Mouse (Mus musculus) embryonic facial prominence, embryonic 12.5 days (tissue): Measurements from ENCODE around the gene Tedc2. TPM values are rescaled to one million over a fixed set of nuclear protein-coding genes. Genes with fewer than 3 reads are reported as not detected.

Source experiments
- ATAC-seq: fragments of 200-750 bp; cut with Nextera tagmentation; 2 replicates; pipeline ENCODE4 v1.8.0; 2017; ENCODE audit not compliant: insufficient number of reproducible peaks, insufficient read depth, low FRiP score, low TSS enrichment
- H3K27ac ChIP-seq: fragments of 300-500 bp; sonication (generic); 2 replicates; pipeline ENCODE4 v1.5.1; 2016; ENCODE audit warnings: mild to moderate bottlenecking
- H3K27me3 ChIP-seq: fragments of 300-500 bp; sonication (generic); 2 replicates; pipeline ENCODE4 v1.6.1; 2016; ENCODE audit warnings: mild to moderate bottlenecking, moderate library complexity
- H3K36me3 ChIP-seq: fragments of 300-500 bp; sonication (generic); 2 replicates; pipeline ENCODE4 v1.6.1; 2016; ENCODE audit warnings: mild to moderate bottlenecking
- H3K4me1 ChIP-seq: fragments of 300-500 bp; sonication (generic); 2 replicates; pipeline ENCODE4 v1.6.1; 2016
- H3K4me2 ChIP-seq: fragments of 300-500 bp; sonication (generic); replicated peaks from 2 replicates; pipeline ENCODE4 v1.6.1; 2016; ENCODE audit warnings: mild to moderate bottlenecking, moderate library complexity
- H3K4me3 ChIP-seq: fragments of 300-500 bp; sonication (generic); 2 replicates; pipeline ENCODE4 v1.5.1; 2016; ENCODE audit warnings: mild to moderate bottlenecking
- H3K9ac ChIP-seq: fragments of 300-500 bp; sonication (generic); 2 replicates; pipeline ENCODE4 v1.6.1; 2016; ENCODE audit warnings: mild to moderate bottlenecking, moderate library complexity
- H3K9me3 ChIP-seq: fragments of 300-500 bp; sonication (generic); 2 replicates; pipeline ENCODE4 v1.6.1; 2016; ENCODE audit warnings: mild to moderate bottlenecking, moderate library complexity
- WGBS: fragments of 180-500 bp; shearing (Covaris S2); methylation state at CpG from one replicate; pipeline ENCODE4 v1.1.7; 2016; 5-methylcytosine and 5-hydroxymethylcytosine counted together
- polyA plus RNA-seq: library from polyadenylated mRNA; unstranded; fragments of >200 nt; fragmentation: Nextera tagmentation; extraction: Ambion mirVana; gene quantifications from 2 replicates; pipeline ENCODE4 v1.2.1, GENCODE M21; 2016

Tedc2 gene
- polyA plus RNA-seq, 1 experiment from 2014 or later = 16.5 TPM

GRCm38 (mm10) chr17:24243311-24243969, 22.8 kb upstream of the Tedc2 start:
- Histone ChIP-seq H3K4me2 (no peak overlapping the region), H3K36me3 (peaks cover 91% of the 10 kb centered on the region), H3K27ac (no peak overlapping the region), H3K4me1 (no peaks in the 10 kb centered on the region), H3K4me3 (no peak overlapping the region), H3K9me3 (peaks cover 10% of the 10 kb centered on the region), H3K27me3 (no peaks in the 10 kb centered on the region), H3K9ac (no peak overlapping the region)
- ATAC-seq = no peak
- WGBS = 81% methylated on average over 4 of the region's 4 CpGs

- H3K36me3 ChIP-seq = peaks cover 95% of the 10 kb centered on the region
- H3K4me3 ChIP-seq = no peak overlapping the region
- no peaks in the 10 kb centered on the region for H3K4me1 ChIP-seq
- H3K9me3 ChIP-seq = no peaks in the 10 kb centered on the region
- ATAC-seq = no peak
- H3K27me3 ChIP-seq = no peaks in the 10 kb centered on the region
- H3K27ac ChIP-seq = no peak overlapping the region
- 94% methylated on average over 7 of the region's 7 CpGs for WGBS
- H3K4me2 ChIP-seq = no peak overlapping the region
- no peak overlapping the region for H3K9ac ChIP-seq
Measured at GRCm38 (mm10) chr17:24236921-24237320, 16.3 kb upstream of the Tedc2 start.

DNA sequence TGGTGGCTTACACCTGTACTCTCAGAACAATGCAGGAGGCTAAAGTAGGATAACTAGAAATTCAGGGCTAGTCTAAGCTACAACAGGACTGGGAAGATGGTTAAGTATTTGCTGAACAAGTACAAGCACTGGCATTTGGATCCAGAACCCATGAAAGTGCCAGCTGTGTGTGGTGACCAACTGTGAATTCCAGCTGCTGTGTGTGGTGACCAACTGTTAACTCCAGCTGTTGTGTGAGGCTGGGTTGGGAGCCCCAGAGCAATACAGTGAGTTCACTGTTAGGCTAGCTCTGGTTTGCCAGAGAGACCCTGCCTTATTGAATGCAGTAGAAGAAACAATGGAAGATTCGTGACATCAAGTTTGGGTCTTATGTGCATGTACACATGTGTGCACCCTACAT, 15.8 kb upstream of the Tedc2 start:
- Histone ChIP-seq H3K4me2 (no peak overlapping the region), H3K9me3 (no peaks in the 10 kb centered on the region), H3K9ac (no peak overlapping the region), H3K4me3 (no peak overlapping the region), H3K27ac (no peak overlapping the region), H3K36me3 (peaks cover 94% of the 10 kb centered on the region), H3K27me3 (no peaks in the 10 kb centered on the region), H3K4me1 (no peaks in the 10 kb centered on the region)
- no peak for ATAC-seq
- WGBS = 91% methylated on average over 1 of the region's 1 CpGs

GRCm38 (mm10) chr17:24227941-24228340, 7.3 kb upstream of the Tedc2 start:
- Histone ChIP-seq H3K9me3 (no peaks in the 10 kb centered on the region), H3K9ac (no peak overlapping the region), H3K27ac (no peak overlapping the region), H3K4me1 (no peaks in the 10 kb centered on the region), H3K36me3 (peaks cover 89% of the 10 kb centered on the region), H3K4me3 (no peak overlapping the region), H3K27me3 (no peaks in the 10 kb centered on the region), H3K4me2 (no peak overlapping the region)
- 88% methylated on average over 7 of the region's 7 CpGs for WGBS
- ATAC-seq = no peak

GRCm38 (mm10) chr17:24226721-24227120, 6.1 kb upstream of the Tedc2 start:
- no peaks in the 10 kb centered on the region for H3K4me1 ChIP-seq
- no peak for ATAC-seq
- WGBS = 92% methylated on average over 8 of the region's 8 CpGs
- H3K27me3 ChIP-seq = no peaks in the 10 kb centered on the region
- H3K27ac ChIP-seq = no peak overlapping the region
- no peaks in the 10 kb centered on the region for H3K9me3 ChIP-seq
- H3K4me3 ChIP-seq = no peak overlapping the region
- peaks cover 84% of the 10 kb centered on the region for H3K36me3 ChIP-seq
- H3K9ac ChIP-seq = no peak overlapping the region
- H3K4me2 ChIP-seq = no peak overlapping the region

DNA sequence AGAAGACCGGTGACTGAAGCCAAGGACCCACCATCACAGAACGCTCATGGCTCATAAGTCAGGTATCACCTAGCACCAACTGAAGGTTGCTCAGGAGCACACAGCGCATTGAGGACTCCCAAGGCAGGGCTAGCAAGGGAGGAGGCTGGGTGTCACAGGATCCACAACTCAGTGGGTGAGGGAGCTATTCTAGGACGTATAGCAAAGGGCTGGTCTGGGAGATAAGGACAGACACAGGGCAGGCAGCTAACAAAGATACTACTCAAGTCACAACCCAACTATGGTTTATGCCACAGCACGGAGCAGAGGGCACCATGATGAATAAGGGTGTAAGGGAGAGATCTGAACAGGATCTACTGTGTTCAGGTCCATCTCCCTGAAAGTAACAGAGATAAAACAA, 5.2 kb upstream of the Tedc2 start:
- Histone ChIP-seq H3K4me3 (no peak overlapping the region), H3K4me2 (no peak overlapping the region), H3K4me1 (no peaks in the 10 kb centered on the region), H3K9me3 (no peaks in the 10 kb centered on the region), H3K27me3 (no peaks in the 10 kb centered on the region), H3K9ac (no peak overlapping the region), H3K36me3 (peaks cover 77% of the 10 kb centered on the region), H3K27ac (no peak overlapping the region)
- whole genome bisulfite sequencing = 92% methylated on average over 5 of the region's 5 CpGs
- ATAC-seq = no peak

GRCm38 (mm10) chr17:24224741-24225140, 4.1 kb upstream of the Tedc2 start:
- no peak overlapping the region for H3K4me2 ChIP-seq
- ATAC-seq = no peak
- peaks cover 66% of the 10 kb centered on the region for H3K36me3 ChIP-seq
- H3K4me3 ChIP-seq = no peak overlapping the region
- no peaks in the 10 kb centered on the region for H3K27me3 ChIP-seq
- no peak overlapping the region for H3K27ac ChIP-seq
- H3K9me3 ChIP-seq = no peaks in the 10 kb centered on the region
- 84% methylated on average over 10 of the region's 10 CpGs for WGBS
- H3K9ac ChIP-seq = no peak overlapping the region
- H3K4me1 ChIP-seq = peaks cover 4% of the 10 kb centered on the region

GRCm38 (mm10) chr17:24223513-24223912, 2.9 kb upstream of the Tedc2 start:
- Histone ChIP-seq H3K4me3 (no peak overlapping the region), H3K9ac (no peak overlapping the region), H3K27me3 (no peaks in the 10 kb centered on the region), H3K9me3 (no peaks in the 10 kb centered on the region), H3K27ac (no peak overlapping the region), H3K4me2 (no peak overlapping the region), H3K36me3 (peaks cover 58% of the 10 kb centered on the region), H3K4me1 (peaks cover 11% of the 10 kb centered on the region)
- 88% methylated on average over 5 of the region's 5 CpGs for WGBS
- ATAC-seq = no peak

DNA sequence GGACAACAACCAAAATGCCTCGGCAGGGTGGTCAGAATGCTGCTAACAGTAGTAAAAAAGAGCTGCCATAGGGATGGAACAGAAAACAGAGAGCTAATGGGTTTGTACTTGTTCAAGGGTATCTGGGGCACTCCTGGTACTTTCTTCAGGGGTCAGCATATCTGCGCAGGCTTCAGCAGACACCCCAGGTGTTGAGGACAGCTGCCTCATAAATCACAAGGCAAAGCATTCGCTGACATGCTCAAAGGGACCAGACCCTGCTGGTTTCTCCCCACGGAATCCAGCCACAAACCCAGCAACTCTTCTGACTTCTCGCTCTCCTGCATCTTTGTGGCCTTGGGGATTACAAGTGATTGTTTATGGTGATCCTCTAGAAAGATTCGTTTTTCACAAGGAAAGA, 2.0 kb upstream of the Tedc2 start:
- Histone ChIP-seq H3K4me2 (no peak overlapping the region), H3K9me3 (no peaks in the 10 kb centered on the region), H3K4me3 (no peak overlapping the region), H3K27me3 (no peaks in the 10 kb centered on the region), H3K27ac (no peak overlapping the region), H3K36me3 (peaks cover 53% of the 10 kb centered on the region), H3K4me1 (peaks cover 11% of the 10 kb centered on the region), H3K9ac (no peak overlapping the region)
- 85% methylated on average over 6 of the region's 6 CpGs for WGBS
- no peak for ATAC-seq

- ATAC-seq = no peak
- H3K4me1 ChIP-seq = peaks cover 17% of the 10 kb centered on the region
- no peak overlapping the region for H3K4me3 ChIP-seq
- H3K27ac ChIP-seq = no peak overlapping the region
- WGBS = 64% methylated on average over 4 of the region's 4 CpGs
- H3K9me3 ChIP-seq = no peaks in the 10 kb centered on the region
- no peak overlapping the region for H3K9ac ChIP-seq
- no peaks in the 10 kb centered on the region for H3K27me3 ChIP-seq
- H3K4me2 ChIP-seq = no peak overlapping the region
- H3K36me3 ChIP-seq = peaks cover 27% of the 10 kb centered on the region
Measured at GRCm38 (mm10) chr17:24216836-24217235, 3.8 kb downstream of the Tedc2 start.

DNA sequence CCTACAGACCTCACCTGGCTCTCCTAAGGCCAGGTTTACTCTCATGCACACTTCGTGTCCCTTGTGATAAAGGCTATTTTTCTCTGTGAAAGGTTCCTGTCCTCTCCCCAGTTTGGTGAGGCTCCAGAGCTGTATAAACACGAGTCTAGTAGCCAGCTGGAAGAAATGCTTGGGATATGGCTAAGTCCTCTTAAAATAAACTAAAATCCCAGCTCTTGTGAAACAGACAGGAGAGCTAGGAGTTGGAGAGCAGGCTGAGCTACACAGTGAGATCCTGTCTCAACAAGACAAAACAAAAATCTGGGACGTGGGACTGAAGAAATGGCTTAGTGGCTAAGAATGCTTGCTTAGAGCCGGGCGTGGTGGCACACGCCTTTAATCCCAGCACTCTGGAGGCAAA, 7.5 kb downstream of the Tedc2 start:
- Histone ChIP-seq H3K36me3 (peaks cover 25% of the 10 kb centered on the region), H3K27me3 (no peaks in the 10 kb centered on the region), H3K9me3 (no peaks in the 10 kb centered on the region), H3K9ac (no peak overlapping the region), H3K4me2 (no peak overlapping the region), H3K4me3 (no peak overlapping the region), H3K27ac (peak overlapping the region; percentile 13; the same call in 1 of the 2 replicates), H3K4me1 (peaks cover 41% of the 10 kb centered on the region)
- 73% methylated on average over 6 of the region's 6 CpGs for WGBS
- ATAC-seq = no peak

DNA sequence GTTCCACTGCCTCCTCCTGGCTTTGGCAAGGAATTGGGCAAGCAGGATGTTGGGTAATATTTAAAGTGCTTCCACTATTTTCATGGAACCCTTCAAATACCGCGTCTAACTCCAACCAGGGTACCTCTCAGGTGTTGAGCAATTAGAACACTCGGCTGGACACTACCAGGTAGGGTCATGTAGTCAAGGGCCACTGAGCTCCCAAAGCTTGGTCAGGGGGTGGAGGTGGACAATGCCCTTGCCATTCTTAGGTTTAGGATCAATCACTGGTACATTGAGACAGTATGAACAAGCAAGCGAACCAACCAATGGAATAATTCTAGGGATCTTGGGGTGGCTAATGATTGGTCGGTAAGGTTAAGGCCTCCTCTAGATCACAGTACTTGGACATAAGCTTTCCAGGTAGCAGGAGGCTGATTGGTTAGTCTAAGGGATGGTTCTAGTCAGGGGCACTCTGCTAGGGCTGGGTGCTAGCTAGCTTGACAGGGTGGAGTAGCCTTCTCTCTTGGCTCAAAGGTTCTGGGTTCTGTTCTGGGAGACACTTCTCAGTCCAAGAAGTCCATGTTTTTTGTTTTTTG, 8.1 kb downstream of the Tedc2 start:
- no peak overlapping the region for H3K9ac ChIP-seq
- H3K9me3 ChIP-seq = no peaks in the 10 kb centered on the region
- peak overlapping the region; percentile 50 for H3K4me3 ChIP-seq
- peaks cover 47% of the 10 kb centered on the region for H3K4me1 ChIP-seq
- ATAC-seq = no peak
- WGBS = 17% methylated on average over 5 of the region's 5 CpGs
- H3K27me3 ChIP-seq = no peaks in the 10 kb centered on the region
- H3K36me3 ChIP-seq = peaks cover 23% of the 10 kb centered on the region
- H3K4me2 ChIP-seq = peak overlapping the region; percentile 96
- peak overlapping the region; percentile 96; the same call in 1 of the 2 replicates for H3K27ac ChIP-seq
